Mouse (Mus musculus) CD8-positive naive resting alpha-beta T cell, adult 2 months (primary cell): ENCODE results near the gene Abhd12.
"Not testable (repeated sequence)": the region's sequence is repeated elsewhere in the genome, so short reads cannot be mapped to it uniquely, and the experiment has no call there.

Experiments used
- DNase-seq, 2 experiments: peaks; one replicate each; pipeline ENCODE4 v3.0.0; 2022; ENCODE audit warnings: low read depth in 2 of 2, low spot score in 2 of 2

Gene Abhd12

GRCm38 (mm10) chr2:150910295-150910881 lies 5.8 kb upstream of the Abhd12 start:
- DNase-seq: no peak

- peak; percentile 87 to 91 for DNase-seq
These were observed 5.0 kb upstream of the Abhd12 start for GRCm38 (mm10) chr2:150909429-150910039.

GRCm38 (mm10) chr2:150908881-150909280 lies 4.3 kb upstream of the Abhd12 start:
- not testable (repeated sequence) for DNase-seq

- no peak for DNase-seq
These were observed 452 bp upstream of the Abhd12 start, which contains the start of gene Gins1 for GRCm38 (mm10) chr2:150904936-150905450. TSS of gene Gins1 (plus strand) at chr2:150905400.

GRCm38 (mm10) chr2:150902347-150902746 lies 2.2 kb downstream of the Abhd12 start:
- DNase-seq: no peak

DNA sequence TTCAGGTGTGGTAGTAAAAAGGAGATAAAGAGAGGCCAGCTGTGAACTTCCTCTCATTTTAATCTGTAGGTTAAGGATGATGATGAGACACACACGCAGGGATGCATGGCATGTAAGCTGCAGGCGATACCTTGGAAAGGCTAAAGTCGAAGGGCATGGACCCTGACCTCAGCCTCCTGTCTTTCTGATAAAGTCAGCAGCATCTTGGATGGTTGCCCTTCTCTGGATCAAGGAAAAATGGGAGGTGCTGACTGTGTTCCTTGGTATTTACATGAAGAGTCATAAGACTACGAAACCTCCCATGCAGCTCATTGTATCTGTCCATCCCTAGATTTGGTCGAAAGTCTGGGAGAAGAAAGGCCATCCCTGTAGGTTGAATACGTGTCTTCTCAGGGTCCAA lies 4.2 kb downstream of the Abhd12 start:
- no peak for DNase-seq

DNA sequence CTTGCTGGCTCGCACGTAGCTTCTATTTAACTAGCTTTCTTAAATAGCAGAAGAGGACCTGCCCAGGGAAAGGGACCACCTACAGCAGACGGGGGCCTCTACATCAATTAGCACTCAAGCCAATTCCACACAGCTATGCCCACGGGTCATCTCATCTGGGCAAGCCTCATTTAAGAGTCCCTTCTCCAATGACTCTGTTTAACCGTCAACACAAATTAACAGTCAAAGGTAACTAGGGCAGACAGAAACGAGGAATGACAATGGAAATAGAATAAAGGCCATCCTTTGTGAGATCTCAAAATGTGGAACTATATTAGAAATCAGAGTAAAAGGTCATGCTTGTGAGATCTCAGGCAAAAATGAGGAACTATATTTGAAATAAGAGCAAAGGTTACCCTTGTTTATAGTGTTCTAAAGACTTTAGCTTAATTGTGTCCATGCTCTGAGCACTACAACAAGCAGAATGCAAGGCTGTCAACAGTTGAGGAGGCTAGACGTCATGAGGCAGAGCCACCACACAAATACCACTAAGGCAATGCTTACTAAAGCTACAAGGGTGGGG lies 8.8 kb downstream of the Abhd12 start:
- no peak for DNase-seq

- DNase-seq: no peak
These were observed 9.8 kb downstream of the Abhd12 start for GRCm38 (mm10) chr2:150894617-150895267.

- DNase-seq: no peak
These were observed 17.2 kb downstream of the Abhd12 start for GRCm38 (mm10) chr2:150887370-150887769.

DNA sequence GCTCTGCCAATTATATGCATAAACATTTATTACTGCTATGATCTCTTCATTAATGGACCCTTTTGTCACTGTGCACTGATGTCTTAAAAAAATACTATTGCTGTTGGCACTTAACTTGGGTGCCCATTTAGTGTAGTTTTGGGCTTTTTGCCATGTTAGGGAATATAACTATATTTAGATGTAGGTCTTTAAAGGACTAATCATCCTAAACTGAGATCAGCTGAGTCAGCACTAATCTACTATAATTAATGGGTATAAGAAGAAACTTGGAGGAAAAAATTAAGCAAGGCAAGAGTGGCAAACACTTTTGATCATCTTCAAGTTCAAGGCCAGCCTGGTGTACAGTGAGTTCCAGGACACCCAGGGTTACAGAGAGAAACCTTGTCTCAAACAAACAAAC lies 18.2 kb downstream of the Abhd12 start:
- DNase-seq: no peak

- DNase-seq: no peak
These were observed 18.7 kb downstream of the Abhd12 start for GRCm38 (mm10) chr2:150885814-150886213.

DNA sequence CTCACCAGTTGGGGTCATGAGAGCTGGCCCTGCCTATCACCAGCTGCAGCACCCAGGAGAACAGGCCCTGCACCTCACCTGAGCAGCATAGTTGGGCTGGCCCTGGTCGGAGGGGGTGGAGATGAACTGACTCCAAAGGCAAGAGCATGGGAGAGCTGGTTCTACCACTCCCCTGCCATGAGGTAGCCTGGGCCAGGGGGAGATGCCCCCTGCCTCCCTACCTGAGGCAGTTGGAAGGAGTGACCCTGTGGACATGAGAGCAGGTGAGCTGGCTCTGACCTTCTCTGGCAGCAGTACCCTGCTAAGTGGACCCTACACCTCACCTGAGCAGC lies 19.8 kb downstream of the Abhd12 start:
- DNase-seq: no peak

- no peak for DNase-seq
These were observed 20.3 kb downstream of the Abhd12 start for GRCm38 (mm10) chr2:150884075-150884778.

DNA sequence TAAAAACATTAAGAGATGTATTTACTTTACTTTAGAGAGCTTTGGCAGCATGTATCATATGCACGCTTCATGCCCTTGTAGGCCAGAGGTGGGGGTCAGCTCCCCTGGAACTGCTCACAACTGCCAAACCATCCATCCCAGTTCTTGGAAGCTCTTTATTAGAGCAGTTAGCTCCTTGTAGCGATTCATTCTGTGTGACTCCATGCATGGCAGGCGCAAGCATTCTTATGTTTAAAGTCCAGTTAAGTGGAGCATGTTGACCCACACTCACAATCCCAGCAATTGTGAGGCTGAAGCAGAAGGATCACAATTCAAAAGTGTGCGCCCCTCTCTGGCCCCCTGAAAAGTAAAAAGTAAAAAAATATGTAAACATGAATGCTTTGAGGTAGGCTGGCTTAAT lies 27.0 kb downstream of the Abhd12 start:
- DNase-seq: no peak

GRCm38 (mm10) chr2:150875226-150875625 lies 29.3 kb downstream of the Abhd12 start:
- DNase-seq: no peak

DNA sequence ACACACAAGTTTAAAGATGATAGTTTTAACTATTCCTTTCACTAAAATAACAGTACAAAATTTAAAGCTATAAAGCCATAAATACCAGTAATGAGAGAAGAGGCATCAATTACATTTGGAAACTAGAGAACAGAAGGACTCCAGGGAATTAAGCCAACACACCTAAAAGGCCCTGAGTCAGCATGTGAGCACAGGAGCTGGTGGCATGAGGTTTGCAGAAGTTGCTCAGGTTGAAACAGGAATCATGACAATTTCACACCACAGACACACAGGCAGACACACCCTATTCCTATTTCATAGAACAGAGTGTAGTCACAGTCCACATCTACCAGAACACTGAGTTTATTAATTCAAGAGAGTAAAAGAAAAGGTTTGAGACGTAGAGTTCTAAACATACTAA lies 30.0 kb downstream of the Abhd12 start:
- DNase-seq: no peak

GRCm38 (mm10) chr2:150869446-150869845 lies 35.1 kb downstream of the Abhd12 start:
- peak in 1 of 2 experiments; percentile 7 for DNase-seq

DNA sequence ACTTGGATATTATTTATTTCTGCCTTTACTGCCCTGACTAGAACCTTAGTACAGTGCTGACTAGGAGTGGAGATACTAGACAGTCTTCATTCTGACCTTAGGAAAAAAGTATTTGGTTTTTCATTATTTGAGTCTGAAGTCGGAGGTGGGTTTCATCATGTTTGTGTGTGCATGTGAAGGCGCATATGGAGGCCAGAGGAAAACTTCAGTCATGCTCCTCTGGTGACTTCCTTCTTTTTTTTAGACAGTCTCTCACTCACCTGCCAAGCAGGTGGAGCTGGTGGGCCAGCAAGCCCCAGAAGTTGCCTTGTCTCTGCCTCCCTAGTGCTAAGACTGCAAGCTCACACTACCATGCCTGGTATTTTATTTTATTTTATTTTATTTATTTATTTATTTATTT lies 37.5 kb downstream of the Abhd12 start:
- DNase-seq: no peak

- no peak for DNase-seq
These were observed 43.4 kb downstream of the Abhd12 start for GRCm38 (mm10) chr2:150861128-150861527.

DNA sequence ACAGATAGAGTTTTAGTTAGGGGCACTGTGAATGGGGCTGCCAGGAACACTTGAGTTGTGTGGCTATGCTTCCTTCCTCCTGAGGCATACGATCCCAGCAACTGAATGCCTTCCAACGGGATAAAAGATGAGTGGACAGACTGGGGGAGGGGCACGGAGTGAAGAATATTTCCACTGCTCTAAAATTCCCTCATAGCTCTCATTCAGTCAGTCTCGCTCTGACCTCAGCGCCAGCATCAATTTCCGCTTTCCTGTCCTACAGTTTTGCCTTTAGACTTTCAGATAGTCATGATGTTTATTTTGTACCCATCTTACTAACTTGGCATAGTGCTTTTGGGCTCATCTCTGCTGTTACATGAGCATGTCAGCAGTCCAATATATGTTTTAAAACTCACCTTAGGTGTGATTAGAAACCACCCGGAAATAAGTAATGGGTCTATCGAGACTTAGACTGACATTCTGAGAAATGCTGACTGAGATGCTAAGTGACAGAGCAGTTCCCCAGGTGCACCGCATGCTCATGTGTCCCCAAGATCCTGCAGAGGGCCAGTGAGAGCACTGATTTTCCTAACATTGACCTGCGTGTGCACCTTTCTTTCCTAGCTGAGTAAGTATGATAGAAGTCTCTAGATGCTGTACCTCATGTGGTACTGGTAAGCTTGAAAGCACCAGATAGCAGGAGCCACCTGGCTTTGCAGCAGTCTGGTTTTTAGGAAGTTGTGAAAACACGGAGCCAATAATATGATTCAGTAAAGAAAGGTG lies 44.7 kb downstream of the Abhd12 start:
- no peak for DNase-seq
